Mouse (Mus musculus) gastrocnemius, postnatal 36 days (tissue): ENCODE results near the gene Hectd3. TPM values are rescaled to one million over a fixed set of nuclear protein-coding genes. Genes with fewer than 3 reads are reported as not detected.

ENCODE experiments used
- DNase-seq, 2 experiments: peaks; one replicate each; pipeline ENCODE4 v3.0.0; 2022
- intact Hi-C: fragments of 180-260 bp; cut with DNase I; formaldehyde crosslinking; loops from one replicate; pipeline ENCODE4 v1.15.1; 2025
- total RNA-seq, 2 experiments: library from RNA; stranded (reverse); gene quantifications; 2 replicates each; pipeline ENCODE4 v1.2.3; 2021

Hectd3 gene
- total RNA-seq, 2 experiments from 2014 or later: 13.0 TPM

DNA sequence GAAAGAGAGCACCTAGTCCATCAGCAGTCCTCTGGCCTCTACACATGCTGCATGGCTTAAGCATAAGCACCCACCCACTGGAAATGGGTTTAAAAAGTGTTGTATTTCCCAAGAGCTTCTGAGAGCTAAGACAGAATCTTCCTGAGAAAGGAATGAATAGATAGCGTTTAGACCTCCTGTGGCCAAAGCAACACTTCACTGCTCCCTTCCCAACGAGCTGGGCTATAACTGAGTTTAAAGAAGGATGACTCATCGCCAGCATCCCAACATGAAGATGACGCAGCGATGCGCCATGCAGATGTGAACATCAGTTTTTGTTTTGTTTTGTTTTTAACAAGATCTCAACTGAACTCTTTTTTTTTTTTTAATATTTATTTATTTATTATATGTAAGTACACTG, 18.5 kb downstream of the Hectd3 start:
- no peak for DNase-seq
- intact Hi-C loops: no loop called here

DNA sequence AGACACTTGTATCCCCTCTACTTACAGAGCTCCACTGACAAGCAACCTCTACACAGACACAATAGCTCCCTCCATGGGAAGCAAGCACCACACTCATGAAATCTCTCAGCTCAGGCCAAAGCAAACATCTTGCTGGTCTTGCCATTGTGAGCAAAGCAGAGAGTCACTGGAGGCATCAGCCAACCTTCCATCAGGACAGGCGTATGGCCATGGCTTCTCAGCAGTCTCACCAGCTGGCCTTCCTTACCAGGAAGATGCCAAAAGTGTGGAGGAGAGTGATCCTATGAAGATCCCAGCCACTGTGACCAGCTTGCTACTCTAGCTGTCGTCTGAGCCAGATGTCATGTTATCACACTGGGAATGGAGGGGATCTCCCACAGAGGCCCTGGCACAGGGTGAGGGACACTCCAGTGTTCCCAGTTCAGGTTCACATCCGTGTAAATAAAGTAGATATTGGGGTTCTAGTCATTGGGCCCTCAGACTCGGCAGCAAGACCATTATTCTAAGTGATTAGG, 19.8 kb downstream of the Hectd3 start:
- DNase-seq: no peak
- intact Hi-C loops: no loop called here

DNA sequence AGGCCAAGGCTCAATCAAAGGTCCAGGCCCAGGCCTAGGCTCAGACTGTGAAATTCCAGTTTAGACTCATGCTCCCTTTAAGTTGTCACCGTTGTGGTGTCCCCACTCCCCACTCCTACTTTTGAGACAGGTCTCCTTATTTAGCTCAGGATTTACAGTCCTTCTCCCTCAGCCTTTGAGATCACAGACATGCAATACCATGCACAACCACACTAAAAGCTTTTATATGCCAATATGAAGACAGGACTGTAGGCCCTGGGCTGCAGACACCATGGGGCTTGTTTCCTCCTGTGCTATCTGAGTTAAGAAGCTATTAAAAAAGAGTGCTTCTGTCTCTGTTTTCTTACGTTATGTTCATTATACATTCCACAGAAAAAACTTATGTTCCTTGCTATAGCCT, 22.6 kb downstream of the Hectd3 start:
- intact Hi-C loops: no loop called here
- no peak for DNase-seq

DNA sequence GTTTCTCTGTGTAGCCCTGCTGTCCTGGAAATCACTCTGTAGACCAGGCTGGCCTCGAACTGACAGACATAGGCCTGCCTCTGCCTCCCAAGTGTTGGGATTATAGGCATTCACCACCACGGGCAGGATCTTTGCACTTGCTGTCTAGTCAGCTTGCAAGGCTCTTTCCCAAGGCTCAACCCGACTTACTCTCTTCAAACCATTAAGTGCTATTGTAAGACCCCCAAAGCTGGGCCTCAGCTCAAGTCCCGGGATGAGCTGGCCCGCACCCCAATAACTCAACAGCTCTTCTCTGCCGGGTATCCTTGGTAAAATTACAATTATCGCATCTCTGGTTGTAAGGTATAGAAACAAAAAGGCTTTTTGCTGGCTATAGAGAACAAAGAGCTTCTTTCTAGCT, 23.2 kb downstream of the Hectd3 start:
- intact Hi-C loops: no loop called here

DNA sequence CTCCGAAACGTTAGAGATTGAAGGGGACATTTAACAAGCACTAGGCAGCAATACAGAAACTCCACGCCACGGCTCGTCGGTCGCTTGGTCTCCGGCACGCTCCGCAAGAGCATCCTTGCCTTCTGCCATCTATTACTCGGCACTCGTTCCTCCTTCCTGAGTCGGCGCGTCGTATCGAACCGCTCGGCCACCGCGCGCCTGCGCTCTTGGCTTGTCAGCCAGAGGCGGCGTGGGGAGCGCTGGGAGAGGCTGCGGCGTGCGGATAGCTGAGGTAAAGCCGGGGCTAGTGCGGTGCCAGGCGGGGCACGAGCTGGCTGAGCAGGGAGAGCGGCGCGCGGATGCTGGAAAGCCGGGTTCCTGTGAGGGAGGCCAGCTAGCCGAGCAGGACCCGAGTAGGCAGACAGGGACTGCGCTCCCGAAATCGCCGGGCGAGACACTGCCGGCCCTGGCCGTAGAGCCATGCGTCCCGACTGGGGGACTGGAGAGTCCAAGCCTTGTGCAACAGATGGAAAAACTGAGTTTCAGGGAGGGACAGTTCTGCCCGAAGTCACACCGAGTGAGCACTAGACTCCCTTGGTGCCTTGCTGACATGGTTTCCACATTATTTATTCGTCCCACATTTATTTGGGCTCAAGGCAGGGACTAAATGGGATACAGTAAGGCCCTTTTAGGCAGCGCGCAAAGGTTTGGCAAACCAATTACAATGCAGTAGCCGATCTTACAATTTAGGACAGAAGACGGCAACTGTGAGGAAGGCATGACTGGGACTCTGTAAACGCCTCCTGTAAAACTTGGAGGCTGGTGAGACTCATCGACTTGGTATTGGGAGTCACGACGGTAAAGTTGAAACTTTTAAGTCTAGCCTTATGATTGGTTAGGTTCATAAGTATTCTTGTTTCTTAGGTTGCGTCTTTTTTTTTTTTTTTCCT, 24.4 kb downstream of the Hectd3 start, which contains the start of gene Eif2b3:
Eif2b3 (plus strand) TSS at position 197 of the 929 bp plus-strand sequence.
- intact Hi-C loops: no loop called here
- peak; percentile 76 to 83 for DNase-seq

More for the DNA sequence above, 23.2 kb downstream of the Hectd3 start:
- no peak for DNase-seq

DNA sequence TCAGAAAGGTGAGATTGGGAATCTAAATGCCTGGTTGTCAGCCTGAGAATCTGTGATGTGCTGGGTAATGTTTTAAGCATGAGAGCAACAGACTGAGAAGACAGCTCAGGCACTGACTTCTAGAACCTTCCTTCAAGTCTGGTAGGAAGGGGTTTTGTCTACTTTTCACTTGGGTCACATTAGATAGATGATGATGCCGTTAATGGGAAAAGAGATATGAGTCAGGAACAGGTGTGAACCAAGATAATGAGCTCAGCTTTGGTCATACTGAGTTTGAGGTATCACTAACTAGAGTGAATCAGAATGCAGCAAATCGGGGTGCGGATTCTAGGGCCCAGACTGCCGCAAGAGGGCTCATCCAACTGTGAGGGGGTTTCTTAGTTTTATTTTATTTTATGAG, 28.4 kb downstream of the Hectd3 start:
- DNase-seq: no peak
- intact Hi-C loops: no loop called here

DNA sequence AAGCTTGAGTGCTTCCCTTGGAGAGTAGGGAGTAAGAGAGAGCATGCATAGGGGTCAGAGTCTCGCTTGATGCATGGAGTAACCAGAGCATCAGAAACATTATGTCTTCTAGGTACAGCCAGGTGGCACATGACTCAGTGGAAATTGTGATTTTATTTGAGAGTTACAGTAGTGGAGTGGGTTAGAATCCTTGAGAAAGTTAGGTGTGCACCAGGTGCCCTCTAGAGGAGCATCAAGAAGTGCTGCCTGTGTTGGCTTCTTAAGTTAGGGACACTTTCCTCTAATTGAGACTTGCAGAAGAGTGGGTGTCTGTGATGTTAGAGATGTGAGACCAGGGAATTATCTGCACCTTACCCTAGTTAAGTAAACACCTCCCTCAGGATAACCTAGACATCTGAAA, 36.0 kb downstream of the Hectd3 start:
- intact Hi-C loops: no loop called here
- no peak for DNase-seq

DNA sequence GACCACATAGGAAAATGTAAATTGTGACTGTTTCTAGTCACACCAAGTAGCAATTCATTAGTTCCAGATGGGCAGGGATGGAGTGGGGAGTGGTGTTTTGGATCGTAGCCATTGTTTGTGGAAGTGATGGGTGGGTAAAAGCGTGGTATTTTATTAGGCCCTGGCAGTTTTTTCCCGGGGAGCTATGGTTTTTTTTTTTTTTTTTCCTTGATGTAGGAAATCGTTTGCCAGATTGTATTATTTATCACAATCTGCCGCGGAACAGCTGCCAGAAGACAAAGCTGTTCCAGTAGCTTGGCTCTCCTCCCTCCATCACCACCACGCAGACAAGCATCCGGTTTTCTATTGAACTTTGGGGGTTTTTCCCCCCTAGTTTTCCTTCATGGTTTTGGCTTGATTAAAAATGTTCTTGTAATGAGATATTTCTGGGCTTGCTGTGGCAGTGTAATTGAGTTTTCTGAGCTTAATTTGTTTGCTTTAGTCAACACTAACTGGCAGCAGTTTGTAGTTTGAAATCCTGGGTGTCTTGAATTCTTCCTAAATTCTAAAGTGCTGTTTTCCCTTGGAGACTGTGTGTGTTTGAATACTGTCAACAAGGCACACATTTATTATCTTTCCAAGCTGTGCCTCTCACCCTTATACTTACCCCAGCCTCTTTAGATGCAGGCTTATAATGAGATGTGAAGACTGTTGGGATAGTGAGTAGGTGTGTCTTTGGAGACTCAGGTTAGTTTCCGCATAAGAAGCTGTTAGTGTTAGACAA, 45.0 kb downstream of the Hectd3 start:
- peak in 1 of 2 experiments; percentile 48 for DNase-seq
- intact Hi-C loops: no loop called here

DNA sequence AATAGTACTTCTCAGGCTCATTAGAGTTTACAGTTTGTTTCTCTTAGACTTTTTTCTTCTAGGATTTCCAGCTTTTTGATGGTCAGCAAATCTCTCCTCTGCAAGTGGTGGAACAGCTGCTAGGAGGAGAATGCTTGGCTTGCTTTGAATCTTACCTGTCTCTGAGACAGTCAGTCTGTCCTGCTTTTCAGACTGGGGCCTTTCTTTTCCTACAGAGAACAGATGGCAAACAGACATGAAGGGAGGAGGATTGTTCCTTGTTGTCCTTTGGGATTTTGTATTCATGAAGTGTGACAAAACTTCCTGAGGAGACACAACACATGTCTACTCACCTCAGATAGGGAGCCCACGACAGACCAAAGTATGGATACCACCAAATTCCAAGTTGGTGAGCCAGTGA, 45.7 kb downstream of the Hectd3 start:
- DNase-seq: no peak
- intact Hi-C loops: no loop called here

DNA sequence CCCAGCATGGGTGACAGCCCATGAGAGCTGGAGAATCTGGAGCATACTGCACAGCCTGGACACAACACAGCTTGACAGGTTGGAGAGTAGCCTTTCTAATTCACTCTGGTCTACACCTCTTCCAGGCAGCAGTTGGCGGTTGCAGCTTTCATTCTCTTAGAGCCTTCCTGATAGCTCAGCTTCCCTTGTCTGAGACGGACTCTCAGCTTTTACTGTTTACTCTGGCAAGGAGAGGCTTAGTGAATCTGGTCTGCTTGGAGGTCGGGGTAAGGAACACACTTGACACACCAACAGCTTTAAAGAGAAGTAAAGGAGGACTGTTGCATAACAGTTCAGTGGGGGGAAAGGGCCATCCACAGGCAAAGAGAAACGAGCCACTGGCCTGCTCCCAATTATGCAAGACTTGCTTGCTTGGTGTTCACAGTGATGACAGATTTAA, 46.2 kb downstream of the Hectd3 start:
- peak; percentile 29 to 71 for DNase-seq
- intact Hi-C loops: no loop called here

DNA sequence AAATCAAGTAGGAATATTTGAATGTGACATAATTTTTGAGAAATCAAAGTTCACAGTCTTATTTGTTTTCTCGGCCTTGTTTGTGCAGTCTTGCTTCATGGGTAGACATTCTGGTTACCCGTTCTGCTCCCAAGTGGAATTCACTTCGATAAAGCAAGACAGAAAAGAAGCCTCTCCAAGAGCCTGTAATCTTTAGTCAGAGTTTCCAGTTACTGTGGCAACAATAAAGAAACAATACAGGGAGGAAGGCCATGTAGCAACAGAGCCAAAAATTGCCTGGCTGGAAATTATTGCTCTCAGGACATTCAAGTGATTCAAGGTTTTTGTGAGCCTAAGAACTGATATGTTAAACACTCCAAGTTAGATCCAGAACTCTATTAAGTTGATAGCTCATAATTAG, 53.7 kb downstream of the Hectd3 start:
- DNase-seq: no peak
- intact Hi-C loops: no loop called here

DNA sequence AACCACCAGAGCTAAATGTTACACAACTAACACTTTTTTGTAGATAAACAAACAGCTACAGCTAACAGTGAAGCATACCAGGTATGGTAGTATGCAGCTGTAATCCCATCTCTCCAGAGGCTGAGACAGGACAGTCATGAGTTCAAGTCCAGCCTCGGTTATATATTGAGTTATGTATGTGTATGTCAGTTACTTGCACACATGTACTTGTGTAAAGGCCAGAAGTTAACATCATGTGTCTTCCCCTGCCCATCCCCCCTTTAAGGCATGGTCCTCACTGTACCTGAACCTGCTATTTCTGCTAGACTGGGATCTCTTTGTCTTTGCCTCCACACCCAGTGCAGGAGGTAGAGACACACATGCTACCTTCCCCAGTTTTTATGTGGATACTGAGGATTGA, 54.4 kb downstream of the Hectd3 start:
- DNase-seq: no peak
- intact Hi-C loops: no loop called here

DNA sequence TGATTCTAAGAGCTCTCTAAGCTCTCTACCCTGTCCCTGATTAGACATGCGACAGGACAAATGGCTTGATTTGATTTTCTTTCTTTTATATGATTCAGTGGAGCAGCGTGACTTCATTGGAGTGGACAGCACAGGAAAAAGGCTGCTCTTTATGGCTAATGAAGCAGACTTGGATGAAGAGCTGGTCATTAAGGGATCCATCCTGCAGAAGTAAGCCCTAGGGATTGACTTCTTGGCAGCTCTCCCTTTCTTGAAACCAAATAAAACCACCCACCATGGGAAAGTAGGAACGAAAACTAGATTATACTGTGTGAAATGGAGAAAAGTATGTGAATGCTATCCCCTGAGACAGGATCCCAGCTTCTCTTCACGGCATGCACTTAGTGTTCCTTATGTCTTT, 57.5 kb downstream of the Hectd3 start:
- DNase-seq: peak in 1 of 2 experiments; percentile 10
- intact Hi-C loops: no loop called here

DNA sequence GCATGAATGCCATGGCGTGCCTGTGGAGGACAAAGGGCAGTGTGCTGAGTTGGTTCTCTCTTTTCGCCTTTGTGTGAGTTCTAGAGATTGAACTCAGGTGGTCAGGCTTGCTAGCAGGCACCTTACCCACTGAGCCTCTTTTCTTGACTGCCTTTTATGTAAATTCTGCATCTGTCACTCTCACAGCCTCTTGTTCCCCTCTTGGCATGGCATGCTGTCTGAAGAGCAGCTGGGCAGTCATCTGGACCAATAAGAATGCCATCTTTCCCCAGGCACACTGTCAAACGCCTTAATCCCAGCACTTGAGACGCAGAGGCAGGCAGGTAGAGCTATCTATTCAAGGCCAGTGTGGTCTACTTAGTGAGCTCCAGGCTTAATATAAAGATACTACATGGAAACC, 58.8 kb downstream of the Hectd3 start:
- intact Hi-C loops: no loop called here
- no peak for DNase-seq

Other genes starting within 250 kb of the Hectd3 start
- 1 to 10 TPM; 4.4 TPM for gene Toe1, start 187.7 kb upstream of the Hectd3 start, total RNA-seq
- gene Mutyh, start 187.6 kb upstream of the Hectd3 start, total RNA-seq: 1 to 10 TPM; 1.1 to 1.2 TPM
- 1 to 10 TPM; 1.5 to 2.9 TPM for gene Hpdl, start 173.6 kb upstream of the Hectd3 start, total RNA-seq
- under 1 TPM; 0.05 to 0.08 TPM for gene Zswim5, start 117.9 kb upstream of the Hectd3 start, total RNA-seq
- gene Urod, start 904 bp upstream of the Hectd3 start, total RNA-seq: 10 to 100 TPM; 55.9 to 60.1 TPM
- gene Eif2b3, start 24.1 kb downstream of the Hectd3 start, total RNA-seq: 10 to 100 TPM; 18.0 to 18.9 TPM
- 1 to 10 TPM in 1 of 2 experiments, under 1 TPM in 1; 0.61 to 1.5 TPM for gene Ptch2, start 100.8 kb downstream of the Hectd3 start, total RNA-seq
- 1 to 10 TPM; 2.0 to 2.4 TPM for gene Btbd19, start 130.4 kb downstream of the Hectd3 start, total RNA-seq
- gene Tctex1d4, start 131.5 kb downstream of the Hectd3 start, total RNA-seq: not detected
- 1 to 10 TPM in 1 of 2 experiments, under 1 TPM in 1; 0.86 to 1.5 TPM for gene Plk3, start 138.6 kb downstream of the Hectd3 start, total RNA-seq
- 100 to 1,000 TPM; 497 to 579 TPM for gene Rps8, start 160.9 kb downstream of the Hectd3 start, total RNA-seq
- gene Kif2c, start 187.3 kb downstream of the Hectd3 start, total RNA-seq: under 1 TPM; 0.28 to 0.44 TPM